Mouse (Mus musculus) lung, embryonic 14.5 days (tissue): ENCODE measurements around the gene Odf3. TPM values are rescaled to one million over a fixed set of nuclear protein-coding genes. Genes with fewer than 3 reads are reported as not detected.
A peak's percentile ranks its signal among the peaks of the same experiment; 100 is the strongest.

Experiments
- ATAC-seq: fragments of 200-750 bp; cut with Nextera tagmentation; 2 replicates; pipeline ENCODE4 v1.8.0; 2017; ENCODE audit warnings: mild to moderate bottlenecking, moderate TSS enrichment, moderate library complexity; ENCODE audit not compliant: insufficient read depth
- DNase-seq: peaks from one replicate; pipeline ENCODE4 v3.0.0-alpha.2; 2015
- H3K27ac ChIP-seq: fragments of 300-500 bp; sonication (generic); 2 replicates; pipeline ENCODE4 v1.5.1; 2014; ENCODE audit warnings: low read depth, mild to moderate bottlenecking, moderate library complexity
- H3K27me3 ChIP-seq: fragments of 300-500 bp; sonication (generic); 2 replicates; pipeline ENCODE4 v1.6.1; 2014; ENCODE audit warnings: low read length, control low read depth; ENCODE audit not compliant: insufficient read depth
- H3K36me3 ChIP-seq: fragments of 300-500 bp; sonication (generic); 2 replicates; pipeline ENCODE4 v1.6.1; 2014; ENCODE audit warnings: control low read depth; ENCODE audit not compliant: insufficient read depth
- H3K4me1 ChIP-seq: fragments of 300-500 bp; sonication (generic); 2 replicates; pipeline ENCODE4 v1.6.1; 2014; ENCODE audit warnings: antibody characterized with exemption, control low read depth; ENCODE audit not compliant: insufficient read depth
- H3K4me2 ChIP-seq: fragments of 300-500 bp; sonication (generic); 2 replicates; pipeline ENCODE4 v1.6.1; 2014; ENCODE audit warnings: mild to moderate bottlenecking
- H3K4me3 ChIP-seq: fragments of 300-500 bp; sonication (generic); 2 replicates; pipeline ENCODE4 v1.5.1; 2014; ENCODE audit warnings: low read depth, low read length
- H3K9ac ChIP-seq: fragments of 300-500 bp; sonication (generic); 2 replicates; pipeline ENCODE4 v1.6.1; 2014
- H3K9me3 ChIP-seq: fragments of 300-500 bp; sonication (generic); 2 replicates; pipeline ENCODE4 v1.6.1; 2016; ENCODE audit warnings: low read depth, low read length, control low read depth
- CTCF ChIP-seq: IDR thresholded peaks from 2 replicates; pipeline ENCODE4 v1.5.1; 2016; ENCODE audit warnings: antibody characterized with exemption, low read depth
- WGBS: fragments of 180-500 bp; shearing (Covaris S2); extraction: QIAGEN DNeasy Blood & Tissue Kit; methylation state at CpG from one replicate; pipeline ENCODE4 v1.1.7; 2014; 5-methylcytosine and 5-hydroxymethylcytosine counted together
- polyA plus RNA-seq: library from polyadenylated mRNA; unstranded; fragments of >200 nt; fragmentation: Nextera tagmentation; extraction: Ambion mirVana; gene quantifications from 2 replicates; pipeline ENCODE4 v1.2.1, GENCODE M21; 2014

The Odf3 gene
- polyA plus RNA-seq, 1 experiment from 2014 or later = not detected

DNA sequence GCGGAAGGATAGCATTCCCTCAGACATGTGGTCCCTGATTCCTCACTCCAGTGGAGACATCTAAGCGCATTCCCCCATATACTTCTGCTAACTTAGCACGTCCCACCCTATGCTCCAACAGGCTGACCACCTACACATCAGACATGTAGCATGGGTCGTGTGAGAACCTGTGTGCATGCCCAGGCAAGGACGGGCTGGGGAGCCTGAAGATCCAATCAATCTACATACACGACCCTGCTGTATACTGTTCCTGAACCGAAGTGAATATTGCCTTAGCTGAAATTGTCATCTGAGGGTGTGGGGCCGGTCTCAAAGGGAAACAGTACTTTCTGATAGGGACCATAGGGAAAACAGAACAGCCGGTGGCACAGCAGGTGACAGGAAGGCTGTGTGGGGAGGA, 7.6 kb downstream of the Odf3 start:
- TF ChIP-seq CTCF = no peak
- 71% methylated on average over 9 of the region's 9 CpGs for WGBS
- H3K9me3 ChIP-seq = no peaks in the 10 kb centered on the region
- no peaks in the 10 kb centered on the region for H3K27me3 ChIP-seq
- 0 out of 2 replicates have a peak overlapping the region, but pooled peaks have one; percentile 83 for H3K27ac ChIP-seq
- H3K9ac ChIP-seq = peak overlapping the region; percentile 85
- peaks cover 5% of the 10 kb centered on the region; the same call in 1 of the 2 replicates for H3K4me1 ChIP-seq
- H3K4me2 ChIP-seq = peak overlapping the region; percentile 100
- peaks cover 54% of the 10 kb centered on the region for H3K36me3 ChIP-seq
- no peak for ATAC-seq
- peak overlapping the region; percentile 78 for H3K4me3 ChIP-seq
- no peak for DNase-seq

DNA sequence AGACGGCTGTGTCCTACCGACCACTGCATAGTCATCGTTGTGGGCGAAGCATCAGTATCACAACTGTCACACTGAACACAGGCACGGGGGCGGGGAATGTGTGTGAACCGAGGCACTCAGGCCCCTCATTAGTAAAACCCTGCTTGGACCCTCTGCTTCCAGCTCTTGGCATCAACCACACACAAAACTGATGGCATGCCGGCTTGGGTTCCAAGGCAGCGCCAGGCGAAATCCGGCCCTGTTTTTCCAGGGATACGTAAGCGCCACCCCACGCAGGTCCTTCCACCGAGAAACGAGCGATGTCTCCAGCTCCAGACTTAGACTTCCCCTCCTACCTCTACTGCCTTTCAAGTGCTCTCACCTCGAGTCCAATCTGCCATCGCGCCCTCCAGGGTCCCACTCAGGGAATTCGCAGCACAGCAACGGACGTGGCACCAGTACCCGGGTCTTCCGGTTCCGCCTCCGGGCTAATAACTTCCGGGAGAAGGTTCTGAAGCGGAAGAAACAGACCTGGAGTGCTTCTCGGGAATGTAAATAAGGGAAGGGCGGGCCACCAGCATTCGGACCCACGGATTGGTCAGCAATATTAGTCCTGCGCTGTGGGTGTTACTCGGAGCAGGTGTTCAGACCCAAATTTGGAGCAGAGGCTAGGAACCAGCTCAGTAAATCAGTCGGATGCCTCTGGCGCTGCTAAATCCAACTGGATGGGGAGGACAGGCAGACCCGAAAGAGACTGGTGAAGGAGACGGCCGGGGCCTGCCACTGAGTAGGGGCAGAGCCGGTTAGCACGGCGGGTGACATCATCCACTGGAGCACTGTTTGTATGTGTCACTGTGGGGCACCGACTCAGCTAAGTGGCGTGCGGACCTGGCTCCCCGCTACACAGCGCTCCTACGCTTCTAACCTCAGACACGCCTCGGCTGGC, 8.5 kb downstream of the Odf3 start, which contains the start of gene Gm45785:
Gm45785 (minus strand) TSS at position 472 of the 925 bp plus-strand sequence.
- Histone ChIP-seq H3K27me3 (no peaks in the 10 kb centered on the region), H3K9ac (peak within 1 kb of the TSS; percentile 85), H3K4me2 (peak within 1 kb of the TSS; percentile 100), H3K4me1 (peaks cover 5% of the 10 kb centered on the region; the same call in 1 of the 2 replicates), H3K4me3 (peak within 1 kb of the TSS; percentile 78), H3K36me3 (peaks cover 64% of the 10 kb centered on the region), H3K9me3 (no peaks in the 10 kb centered on the region), H3K27ac (peak within 1 kb of the TSS; percentile 93)
- ATAC-seq (peak; percentile 81), DNase-seq (peak; percentile 95)
- TF ChIP-seq CTCF = peak; percentile 12; the same call in 1 of the 2 replicates
- under 1% methylated on average over 51 of the region's 51 CpGs for WGBS

GRCm38 (mm10) chr7:140856785-140857549, 9.4 kb downstream of the Odf3 start, which contains the start of gene Ric8a:
Gene Ric8a, plus strand, starts transcription at chr7:140856957.
- peak; percentile 88 for DNase-seq
- Histone ChIP-seq H3K36me3 (peaks cover 64% of the 10 kb centered on the region), H3K9me3 (no peaks in the 10 kb centered on the region), H3K9ac (peak within 1 kb of the TSS; percentile 85), H3K4me2 (peak within 1 kb of the TSS; percentile 100), H3K4me3 (peak within 1 kb of the TSS; percentile 78), H3K27me3 (no peaks in the 10 kb centered on the region), H3K27ac (peak within 1 kb of the TSS; percentile 93), H3K4me1 (peaks cover 5% of the 10 kb centered on the region; the same call in 1 of the 2 replicates)
- no peak for TF ChIP-seq CTCF
- WGBS = under 1% methylated on average over 50 of the region's 50 CpGs
- ATAC-seq = peak; percentile 81

DNA sequence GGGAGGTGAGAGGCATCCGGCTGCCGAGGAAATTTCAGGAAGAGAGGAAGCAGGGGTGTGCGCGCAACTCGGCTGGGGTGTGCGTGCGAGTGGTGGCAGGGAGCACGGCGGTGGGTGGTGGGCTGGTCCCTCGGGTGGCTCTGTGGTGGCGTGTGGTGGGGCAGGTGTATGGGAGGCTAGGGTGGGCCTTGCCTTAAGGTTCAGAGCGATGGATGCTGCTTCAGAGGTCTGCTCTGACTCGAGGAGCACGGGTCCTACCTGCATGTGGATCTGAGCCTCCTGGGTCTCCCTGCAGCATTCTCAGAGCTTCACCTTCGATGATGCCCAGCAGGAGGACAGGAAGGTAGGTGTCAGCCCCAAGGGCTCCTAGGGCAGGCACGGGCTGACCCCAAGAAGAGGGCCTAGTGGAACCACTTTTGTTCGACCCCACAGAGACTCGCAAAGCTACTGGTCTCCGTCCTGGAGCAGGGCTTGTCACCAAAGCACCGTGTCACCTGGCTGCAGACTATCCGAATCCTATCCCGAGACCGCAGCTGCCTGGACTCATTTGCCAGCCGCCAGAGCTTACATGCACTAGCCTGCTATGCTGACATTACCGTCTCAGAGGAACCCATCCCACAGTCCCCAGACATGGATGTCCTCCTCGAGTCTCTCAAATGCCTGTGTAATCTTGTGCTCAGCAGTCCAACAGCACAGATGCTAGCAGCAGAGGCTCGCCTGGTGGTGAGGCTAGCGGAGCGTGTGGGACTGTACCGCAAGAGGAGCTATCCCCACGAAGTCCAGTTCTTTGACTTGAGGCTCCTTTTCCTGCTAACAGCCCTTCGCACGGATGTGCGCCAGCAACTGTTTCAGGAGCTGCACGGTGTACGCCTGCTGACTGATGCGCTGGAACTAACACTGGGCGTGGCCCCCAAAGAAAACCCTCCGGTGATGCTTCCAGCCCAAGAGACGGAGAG, 10.2 kb downstream of the Odf3 start, which contains the start of gene Bet1l:
Bet1l (minus strand) TSS at position 28 of the 956 bp plus-strand sequence.
- Histone ChIP-seq H3K36me3 (peaks cover 64% of the 10 kb centered on the region), H3K4me2 (peak within 1 kb of the TSS; percentile 100), H3K4me3 (peak within 1 kb of the TSS; percentile 78), H3K27ac (peak within 1 kb of the TSS; percentile 93), H3K9ac (peak within 1 kb of the TSS; percentile 85), H3K4me1 (peaks cover 5% of the 10 kb centered on the region; the same call in 1 of the 2 replicates), H3K9me3 (no peaks in the 10 kb centered on the region), H3K27me3 (no peaks in the 10 kb centered on the region)
- no peak for TF ChIP-seq CTCF
- ATAC-seq = peak; percentile 32; the same call in 1 of the 2 replicates
- peak; percentile 14 for DNase-seq
- WGBS = 31% methylated on average over 40 of the region's 40 CpGs

GRCm38 (mm10) chr7:140858746-140859145, 11.1 kb downstream of the Odf3 start:
- no peak for ATAC-seq

GRCm38 (mm10) chr7:140859997-140860396, 12.4 kb downstream of the Odf3 start:
- peaks cover 65% of the 10 kb centered on the region for H3K36me3 ChIP-seq
- no peaks in the 10 kb centered on the region for H3K27me3 ChIP-seq
- ATAC-seq (no peak), DNase-seq (no peak)
- H3K4me2 ChIP-seq = no peak overlapping the region
- no peak for TF ChIP-seq CTCF
- H3K9me3 ChIP-seq = no peaks in the 10 kb centered on the region
- H3K27ac ChIP-seq = no peak overlapping the region
- H3K9ac ChIP-seq = no peak overlapping the region
- H3K4me1 ChIP-seq = peaks cover 5% of the 10 kb centered on the region; the same call in 1 of the 2 replicates
- H3K4me3 ChIP-seq = no peak overlapping the region
- WGBS = 74% methylated on average over 6 of the region's 6 CpGs

More at GRCm38 (mm10) chr7:140858746-140859145, 11.1 kb downstream of the Odf3 start:
- Histone ChIP-seq H3K9ac (peak overlapping the region; percentile 22; the same call in 1 of the 2 replicates), H3K4me3 (no peak overlapping the region), H3K36me3 (peaks cover 64% of the 10 kb centered on the region), H3K4me2 (peak overlapping the region; percentile 100), H3K4me1 (peaks cover 5% of the 10 kb centered on the region; the same call in 1 of the 2 replicates), H3K27ac (no peak overlapping the region), H3K9me3 (no peaks in the 10 kb centered on the region), H3K27me3 (no peaks in the 10 kb centered on the region)
- TF ChIP-seq CTCF = no peak
- WGBS = 90% methylated on average over 8 of the region's 8 CpGs
- DNase-seq = no peak
